Mouse (Mus musculus): Measurements from ENCODE around the gene Fgf12.
A peak's percentile ranks its signal among the peaks of the same experiment; 100 is the strongest.

DNA sequence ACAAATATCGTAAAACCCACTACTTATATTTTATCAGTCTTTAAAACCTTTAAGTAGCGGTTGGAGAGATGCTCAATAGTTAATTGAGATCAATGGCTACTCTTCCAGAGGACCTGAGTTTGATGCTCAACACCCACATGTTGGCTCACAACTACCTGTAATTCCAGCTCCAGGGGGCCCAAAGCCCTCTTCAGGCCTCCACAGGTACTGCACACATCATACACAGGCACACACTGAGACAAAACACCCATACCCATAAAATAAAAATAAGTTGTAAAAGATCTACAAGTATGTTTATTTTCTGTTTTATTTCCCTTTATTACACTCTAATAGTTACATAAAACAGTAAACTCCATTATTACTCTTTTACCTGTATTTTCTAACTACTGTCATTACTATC, 17.4 kb upstream of the Fgf12 start:
- TF ChIP-seq CTCF (IDR thresholded peaks at IDR 0.05; ENCODE audit: low read depth, low read length) (peak; percentile 8; the same call in 1 of the 2 replicates), POLR2A (IDR thresholded peaks at IDR 0.05; ENCODE audit: extremely low read depth, insufficient read depth, low read length) (no peak)
